Mouse (Mus musculus) urinary bladder, adult 18-20 months (tissue): ENCODE data around the gene Me1.

Source experiments
- DNase-seq, 2 experiments: peaks; one replicate each; pipeline ENCODE4 v3.0.0; 2022; ENCODE audit warnings: low spot score in 2 of 2, mixed read lengths in 2 of 2

Gene Me1

GRCm38 (mm10) chr9:86708921-86709320 lies 13.2 kb upstream of the Me1 start:
- no peak for DNase-seq

- no peak for DNase-seq
Observed at GRCm38 (mm10) chr9:86707431-86707830, 11.7 kb upstream of the Me1 start.

GRCm38 (mm10) chr9:86701844-86702243 lies 6.1 kb upstream of the Me1 start:
- peak; percentile 24 to 41 for DNase-seq

- no peak for DNase-seq
Observed at GRCm38 (mm10) chr9:86701264-86701663, 5.5 kb upstream of the Me1 start.

GRCm38 (mm10) chr9:86695199-86695817 lies 445 bp downstream of the Me1 start:
- DNase-seq = peak; percentile 13 to 59

GRCm38 (mm10) chr9:86694644-86695043 lies 1.1 kb downstream of the Me1 start:
- no peak for DNase-seq

GRCm38 (mm10) chr9:86693935-86694334 lies 1.8 kb downstream of the Me1 start:
- peak in 1 of 2 experiments; percentile 13 for DNase-seq

- DNase-seq = no peak
Observed at GRCm38 (mm10) chr9:86692676-86693075, 3.1 kb downstream of the Me1 start.

GRCm38 (mm10) chr9:86692251-86692650 lies 3.5 kb downstream of the Me1 start:
- DNase-seq = no peak

- no peak for DNase-seq
Observed at GRCm38 (mm10) chr9:86691101-86691500, 4.7 kb downstream of the Me1 start.

GRCm38 (mm10) chr9:86683713-86684209 lies 12.0 kb downstream of the Me1 start:
- no peak for DNase-seq

- DNase-seq = no peak
Observed at GRCm38 (mm10) chr9:86682844-86683243, 12.9 kb downstream of the Me1 start.

GRCm38 (mm10) chr9:86682278-86682677 lies 13.5 kb downstream of the Me1 start:
- no peak for DNase-seq

GRCm38 (mm10) chr9:86680431-86680830 lies 15.3 kb downstream of the Me1 start:
- no peak for DNase-seq

- DNase-seq = no peak
Observed at GRCm38 (mm10) chr9:86679843-86680417, 15.8 kb downstream of the Me1 start.

- no peak for DNase-seq
Observed at GRCm38 (mm10) chr9:86676246-86676645, 19.5 kb downstream of the Me1 start.

GRCm38 (mm10) chr9:86675426-86675825 lies 20.3 kb downstream of the Me1 start:
- DNase-seq = no peak

GRCm38 (mm10) chr9:86672907-86673472 lies 22.8 kb downstream of the Me1 start:
- no peak for DNase-seq

- DNase-seq = no peak
Observed at GRCm38 (mm10) chr9:86668590-86669252, 27.0 kb downstream of the Me1 start.

- no peak for DNase-seq
Observed at GRCm38 (mm10) chr9:86667138-86667750, 28.5 kb downstream of the Me1 start.

GRCm38 (mm10) chr9:86661679-86662078 lies 34.1 kb downstream of the Me1 start:
- DNase-seq = no peak

GRCm38 (mm10) chr9:86661266-86661665 lies 34.5 kb downstream of the Me1 start:
- DNase-seq = no peak
